Mouse (Mus musculus) embryonic fibroblast, embryonic 13.5 days (primary cell): ENCODE data around the gene Rnf186.

Experiments used
- CTCF ChIP-seq: IDR thresholded peaks from 2 replicates; pipeline ENCODE4 v1.5.1; 2011; ENCODE audit warnings: mild to moderate bottlenecking, control low read depth, low read length, moderate library complexity, borderline replicate concordance; ENCODE audit not compliant: insufficient read depth
- POLR2A ChIP-seq: IDR thresholded peaks from 2 replicates; pipeline ENCODE4 v1.6.1; 2011; ENCODE audit warnings: low read depth, mild to moderate bottlenecking, control low read depth, low read length, moderate library complexity

- TF ChIP-seq CTCF (no peak), POLR2A (no peak)
These were observed 34.5 kb downstream of the Rnf186 start for GRCm38 (mm10) chr4:139001433-139001832.
